Mouse (Mus musculus) stomach, embryonic 16.5 days (tissue): ENCODE data around the gene Nnat. TPM values are rescaled to one million over a fixed set of nuclear protein-coding genes. Genes with fewer than 3 reads are reported as not detected.

Experiments used
- ATAC-seq: fragments of 200-750 bp; cut with Nextera tagmentation; 2 replicates; pipeline ENCODE4 v1.8.0; 2017; ENCODE audit warnings: moderate number of reproducible peaks, moderate TSS enrichment; ENCODE audit not compliant: insufficient read depth, low FRiP score
- H3K27ac ChIP-seq: fragments of 300-500 bp; sonication (generic); 2 replicates; pipeline ENCODE4 v1.5.1; 2014; ENCODE audit warnings: low read length
- H3K27me3 ChIP-seq: fragments of 300-500 bp; sonication (generic); 2 replicates; pipeline ENCODE4 v1.6.1; 2014; ENCODE audit warnings: low read length, control low read depth, mixed read lengths; ENCODE audit not compliant: control insufficient read depth, insufficient read depth
- H3K36me3 ChIP-seq: fragments of 300-500 bp; sonication (generic); 2 replicates; pipeline ENCODE4 v1.6.1; 2014; ENCODE audit warnings: low read length; ENCODE audit not compliant: control insufficient read depth, insufficient read depth
- H3K4me1 ChIP-seq: fragments of 300-500 bp; sonication (generic); 2 replicates; pipeline ENCODE4 v1.6.1; 2014; ENCODE audit warnings: low read length, control low read depth, mixed read lengths; ENCODE audit not compliant: control insufficient read depth, insufficient read depth
- H3K4me2 ChIP-seq: fragments of 300-500 bp; sonication (generic); 2 replicates; pipeline ENCODE4 v1.6.1; 2014; ENCODE audit warnings: low read depth, low read length, mixed read lengths
- H3K4me3 ChIP-seq: fragments of 300-500 bp; sonication (generic); replicated peaks from 2 replicates; pipeline ENCODE4 v1.5.1; 2014; ENCODE audit warnings: mild to moderate bottlenecking, low read length
- H3K9ac ChIP-seq: fragments of 300-500 bp; sonication (generic); 2 replicates; pipeline ENCODE4 v1.6.1; 2014; ENCODE audit warnings: low read length
- H3K9me3 ChIP-seq: fragments of 300-500 bp; sonication (generic); replicated peaks from 2 replicates; pipeline ENCODE4 v1.6.1; 2016; ENCODE audit warnings: low read length, control low read depth; ENCODE audit not compliant: control insufficient read depth
- WGBS: fragments of 180-500 bp; shearing (Covaris S2); extraction: QIAGEN DNeasy Blood & Tissue Kit; methylation state at CpG from one replicate; pipeline ENCODE4 v1.1.7; 2014; 5-methylcytosine and 5-hydroxymethylcytosine counted together
- polyA plus RNA-seq: library from polyadenylated mRNA; unstranded; fragments of >200 nt; fragmentation: Nextera tagmentation; extraction: Ambion mirVana; gene quantifications from 2 replicates; pipeline ENCODE4 v1.2.1, GENCODE M21; 2015

The Nnat gene
- polyA plus RNA-seq, 1 experiment from 2014 or later = 304 TPM

GRCm38 (mm10) chr2:157542415-157542814 lies 17.5 kb upstream of the Nnat start:
- Histone ChIP-seq H3K27me3 (no peaks in the 10 kb centered on the region), H3K9ac (0 out of 2 replicates have a peak overlapping the region, but pooled peaks have one; percentile 31), H3K4me1 (peaks cover 11% of the 10 kb centered on the region), H3K4me2 (no peak overlapping the region), H3K9me3 (no peaks in the 10 kb centered on the region), H3K4me3 (no peak overlapping the region), H3K36me3 (0 out of 2 replicates have a peak, but pooled peaks cover 8% of the 10 kb centered on the region), H3K27ac (no peak overlapping the region)
- 62% methylated on average over 4 of the region's 4 CpGs for WGBS
- ATAC-seq = no peak

GRCm38 (mm10) chr2:157544333-157544888 lies 15.5 kb upstream of the Nnat start:
- peaks cover 13% of the 10 kb centered on the region; the same call in 1 of the 2 replicates for H3K36me3 ChIP-seq
- no peak overlapping the region for H3K9ac ChIP-seq
- H3K4me2 ChIP-seq = no peak overlapping the region
- WGBS = 76% methylated on average over 9 of the region's 9 CpGs
- no peaks in the 10 kb centered on the region for H3K9me3 ChIP-seq
- no peak overlapping the region for H3K27ac ChIP-seq
- H3K4me3 ChIP-seq = no peak overlapping the region
- H3K27me3 ChIP-seq = no peaks in the 10 kb centered on the region
- H3K4me1 ChIP-seq = peaks cover 11% of the 10 kb centered on the region
- no peak for ATAC-seq

- H3K36me3 ChIP-seq = peaks cover 13% of the 10 kb centered on the region; the same call in 1 of the 2 replicates
- no peak overlapping the region for H3K27ac ChIP-seq
- H3K9ac ChIP-seq = no peak overlapping the region
- no peaks in the 10 kb centered on the region for H3K9me3 ChIP-seq
- no peaks in the 10 kb centered on the region; the same call in 1 of the 2 replicates for H3K4me1 ChIP-seq
- no peak for ATAC-seq
- H3K4me3 ChIP-seq = no peak overlapping the region
- no peak overlapping the region for H3K4me2 ChIP-seq
- no peaks in the 10 kb centered on the region for H3K27me3 ChIP-seq
Observed at GRCm38 (mm10) chr2:157546686-157547085, 13.2 kb upstream of the Nnat start.

GRCm38 (mm10) chr2:157550292-157550691 lies 9.6 kb upstream of the Nnat start:
- no peaks in the 10 kb centered on the region for H3K27me3 ChIP-seq
- H3K4me2 ChIP-seq = no peak overlapping the region
- WGBS = 65% methylated on average over 4 of the region's 4 CpGs
- ATAC-seq = no peak
- no peak overlapping the region for H3K27ac ChIP-seq
- H3K36me3 ChIP-seq = peaks cover 5% of the 10 kb centered on the region; the same call in 1 of the 2 replicates
- no peak overlapping the region for H3K4me3 ChIP-seq
- no peak overlapping the region for H3K9ac ChIP-seq
- H3K9me3 ChIP-seq = no peaks in the 10 kb centered on the region
- peaks cover 9% of the 10 kb centered on the region for H3K4me1 ChIP-seq

GRCm38 (mm10) chr2:157552158-157552886 lies 7.6 kb upstream of the Nnat start:
- WGBS = 51% methylated on average over 10 of the region's 10 CpGs
- H3K27me3 ChIP-seq = no peaks in the 10 kb centered on the region
- no peak overlapping the region for H3K4me3 ChIP-seq
- no peak overlapping the region for H3K9ac ChIP-seq
- H3K27ac ChIP-seq = no peak overlapping the region
- peaks cover 11% of the 10 kb centered on the region; the same call in 1 of the 2 replicates for H3K36me3 ChIP-seq
- no peak overlapping the region for H3K4me2 ChIP-seq
- H3K9me3 ChIP-seq = no peaks in the 10 kb centered on the region
- ATAC-seq = peak; percentile 49; the same call in 1 of the 2 replicates
- peaks cover 21% of the 10 kb centered on the region for H3K4me1 ChIP-seq

- Histone ChIP-seq H3K4me2 (no peak overlapping the region), H3K9me3 (peaks cover 20% of the 10 kb centered on the region), H3K4me1 (peaks cover 21% of the 10 kb centered on the region), H3K9ac (no peak overlapping the region), H3K36me3 (peaks cover 29% of the 10 kb centered on the region), H3K27ac (peak overlapping the region; percentile 52), H3K27me3 (no peaks in the 10 kb centered on the region), H3K4me3 (no peak overlapping the region)
- WGBS = 45% methylated on average over 5 of the region's 5 CpGs
- peak; percentile 54; the same call in 1 of the 2 replicates for ATAC-seq
Observed at GRCm38 (mm10) chr2:157556074-157556698, 3.7 kb upstream of the Nnat start.

GRCm38 (mm10) chr2:157558051-157558450 lies 1.8 kb upstream of the Nnat start:
- no peak for ATAC-seq
- WGBS = 78% methylated on average over 9 of the region's 9 CpGs
- H3K27ac ChIP-seq = no peak overlapping the region
- H3K9me3 ChIP-seq = peaks cover 20% of the 10 kb centered on the region
- H3K4me3 ChIP-seq = no peak overlapping the region
- H3K4me2 ChIP-seq = no peak overlapping the region
- no peaks in the 10 kb centered on the region for H3K27me3 ChIP-seq
- H3K9ac ChIP-seq = no peak overlapping the region
- peaks cover 12% of the 10 kb centered on the region for H3K4me1 ChIP-seq
- H3K36me3 ChIP-seq = peaks cover 34% of the 10 kb centered on the region

- Histone ChIP-seq H3K36me3 (peaks cover 34% of the 10 kb centered on the region), H3K4me3 (no peak overlapping the region), H3K27ac (no peak overlapping the region), H3K27me3 (no peaks in the 10 kb centered on the region), H3K4me1 (peaks cover 12% of the 10 kb centered on the region), H3K9ac (no peak overlapping the region), H3K4me2 (no peak overlapping the region), H3K9me3 (peaks cover 20% of the 10 kb centered on the region)
- no peak for ATAC-seq
- 69% methylated on average over 6 of the region's 6 CpGs for WGBS
Observed at GRCm38 (mm10) chr2:157558520-157558919, 1.4 kb upstream of the Nnat start.

GRCm38 (mm10) chr2:157559440-157559839 lies 438 bp upstream of the Nnat start:
- WGBS = 53% methylated on average over 19 of the region's 19 CpGs
- Histone ChIP-seq H3K4me2 (peak overlapping the region; percentile 74), H3K27ac (no peak overlapping the region), H3K9ac (no peak overlapping the region; the same call in 1 of the 2 replicates), H3K27me3 (no peaks in the 10 kb centered on the region), H3K36me3 (peaks cover 34% of the 10 kb centered on the region), H3K9me3 (peaks cover 20% of the 10 kb centered on the region), H3K4me1 (peaks cover 12% of the 10 kb centered on the region), H3K4me3 (peak overlapping the region; percentile 50)
- ATAC-seq = no peak
